Mouse (Mus musculus) myocyte (in vitro differentiated cells): ENCODE results near the gene Bahd1.

ENCODE experiments used
- CEBPB ChIP-seq: IDR thresholded peaks from 2 replicates; pipeline ENCODE4 v1.6.1; 2011; ENCODE audit warnings: mild to moderate bottlenecking, moderate library complexity; ENCODE audit not compliant: poor library complexity, insufficient read depth, severe bottlenecking
- MAX ChIP-seq: IDR thresholded peaks from one replicate; pipeline ENCODE4 v1.6.1; 2011; ENCODE audit warnings: low read depth, mild to moderate bottlenecking, control low read depth
- MYOD1 ChIP-seq, 3 experiments: IDR thresholded peaks; one replicate each; pipeline ENCODE4 v1.6.1; 2011; ENCODE audit warnings: control low read depth in 2 of 3, low read depth in 2 of 3, mild to moderate bottlenecking in 2 of 3, moderate library complexity in 1 of 3; ENCODE audit not compliant: insufficient read length in 2 of 3, control insufficient read depth in 1 of 3
- POLR2A ChIP-seq: IDR thresholded peaks from one replicate; pipeline ENCODE4 v1.6.1; 2011; ENCODE audit warnings: low read depth, mild to moderate bottlenecking, control low read depth, moderate library complexity; ENCODE audit not compliant: insufficient read length
- POLR2AphosphoS2 ChIP-seq: IDR thresholded peaks from one replicate; pipeline ENCODE4 v1.6.1; 2011; ENCODE audit warnings: low read depth, control low read depth; ENCODE audit not compliant: insufficient read length
- REST ChIP-seq: IDR thresholded peaks from one replicate; pipeline ENCODE4 v1.6.1; 2011; ENCODE audit warnings: mild to moderate bottlenecking, control low read depth, moderate library complexity; ENCODE audit not compliant: insufficient read depth, insufficient read length
- SRF ChIP-seq: IDR thresholded peaks from one replicate; pipeline ENCODE4 v1.6.1; 2011; ENCODE audit warnings: low read depth; ENCODE audit not compliant: control insufficient read depth, insufficient read length
- TCF12 ChIP-seq: IDR thresholded peaks from one replicate; pipeline ENCODE4 v1.6.1; 2011; ENCODE audit warnings: mild to moderate bottlenecking, control low read depth; ENCODE audit not compliant: poor library complexity, insufficient read depth, severe bottlenecking
- TCF3 ChIP-seq: IDR thresholded peaks from one replicate; pipeline ENCODE4 v1.6.1; 2011; ENCODE audit warnings: low read depth, control low read depth; ENCODE audit not compliant: insufficient read length
- USF1 ChIP-seq: IDR thresholded peaks from one replicate; pipeline ENCODE4 v1.6.1; 2011; ENCODE audit warnings: low read depth, mild to moderate bottlenecking, control low read depth, moderate library complexity

GRCm38 (mm10) chr2:118897392-118897791 is 2.8 kb upstream of the Bahd1 start:
- TF ChIP-seq REST: no peak
- no peak for TF ChIP-seq POLR2A
- no peak for TF ChIP-seq TCF3
- TF ChIP-seq CEBPB: no peak
- no peak for TF ChIP-seq TCF12
- TF ChIP-seq POLR2AphosphoS2: no peak
- no peak for TF ChIP-seq MAX
- no peak for TF ChIP-seq MYOD1 (IDR thresholded peaks at IDR 0.05; ENCODE audit: control insufficient read depth in 1 of 3, insufficient read length in 2 of 3, low read depth in 2 of 3)
- TF ChIP-seq USF1: no peak
- TF ChIP-seq SRF: no peak
